9 mouse cellular contexts compared by ENCODE assay signal in genomic region chr6:129049596-129050251, GRCm38 (mm10). TPM values are rescaled to one million over a fixed set of nuclear protein-coding genes. Genes with fewer than 3 reads are reported as not detected.
DNase-seq lines count a peak whose midpoint lies in the region; ATAC-seq and TF ChIP-seq lines count a peak whose summit lies in the region.
"Had no signal": no experiment of that assay in that cellular context is flagged by ENCODE, and none has a peak within 500 bp of the region (broad histone marks: within the 10 kb centered on the region; RNA-seq: fewer than 3 reads in every experiment).

No protein-coding gene starts in this region.

- H3K9ac ChIP-seq in lung, embryonic 14.5 days, result no peak overlapping the region; the same call in 1 of the 2 replicates
- no peak overlapping the region for H3K9ac ChIP-seq in limb, embryonic 15.5 days
- peak overlapping the region; percentile 41; the same call in 1 of the 2 replicates for H3K9ac ChIP-seq in neural tube, embryonic 15.5 days (replicated peaks)

- peak overlapping the region; percentile 57 for H3K4me2 ChIP-seq in lung, embryonic 14.5 days
- H3K4me2 ChIP-seq in limb, embryonic 15.5 days, result peak overlapping the region; percentile 37; the same call in 1 of the 2 replicates
- H3K4me2 ChIP-seq in neural tube, embryonic 15.5 days, result peak overlapping the region; percentile 56

- DNase-seq in lung, embryonic 14.5 days, result peak; percentile 28
- no peak for DNase-seq in lung, postnatal 25 days (ENCODE audit: low spot score)
- DNase-seq in forebrain, embryonic 10.5 days (ENCODE audit: extremely low spot score, low spot score), result no peak
- no peak for DNase-seq in frontal cortex, adult 2 months (ENCODE audit: extremely low spot score in 1 of 2, low spot score in 1 of 2)
- DNase-seq in urinary bladder, postnatal 4 days (ENCODE audit: low spot score in 2 of 2), result no peak
- DNase-seq in thymus, postnatal 14 days, result no peak

- no peaks in the 10 kb centered on the region for H3K9me3 ChIP-seq in lung, embryonic 14.5 days (ENCODE audit: low read depth, low read length)
- no peaks in the 10 kb centered on the region for H3K9me3 ChIP-seq in forebrain, embryonic 10.5 days
- no peaks in the 10 kb centered on the region for H3K9me3 ChIP-seq in limb, embryonic 15.5 days
- H3K9me3 ChIP-seq in neural tube, embryonic 15.5 days (replicated peaks), result no peaks in the 10 kb centered on the region

- 13% methylated on average over 8 of the region's 8 CpGs for WGBS in lung, embryonic 14.5 days
- WGBS in forebrain, embryonic 10.5 days, result 2% methylated on average over 8 of the region's 8 CpGs
- WGBS in limb, embryonic 15.5 days, result 4% methylated on average over 8 of the region's 8 CpGs
- WGBS in neural tube, embryonic 15.5 days, result 2% methylated on average over 8 of the region's 8 CpGs

- no peaks in the 10 kb centered on the region for H3K36me3 ChIP-seq in lung, embryonic 14.5 days (ENCODE audit: insufficient read depth)
- no peaks in the 10 kb centered on the region for H3K36me3 ChIP-seq in forebrain, embryonic 10.5 days (replicated peaks)
- H3K36me3 ChIP-seq in limb, embryonic 15.5 days, result no peaks in the 10 kb centered on the region
- H3K36me3 ChIP-seq in neural tube, embryonic 15.5 days, result no peaks in the 10 kb centered on the region

- TF ChIP-seq CTCF in lung, embryonic 14.5 days (IDR thresholded peaks at IDR 0.05; ENCODE audit: low read depth), result no peak

- H3K4me3 ChIP-seq in lung, embryonic 14.5 days (ENCODE audit: low read depth, low read length), result peak overlapping the region; percentile 21
- peak overlapping the region; percentile 55 for H3K4me3 ChIP-seq in forebrain, embryonic 10.5 days
- H3K4me3 ChIP-seq in limb, embryonic 15.5 days, result peak overlapping the region; percentile 19; the same call in 1 of the 2 replicates
- H3K4me3 ChIP-seq in neural tube, embryonic 15.5 days (replicated peaks), result peak overlapping the region; percentile 37

- no peaks in the 10 kb centered on the region for H3K4me1 ChIP-seq in lung, embryonic 14.5 days (ENCODE audit: insufficient read depth)
- H3K4me1 ChIP-seq in forebrain, embryonic 10.5 days, result peaks cover 12% of the 10 kb centered on the region
- H3K4me1 ChIP-seq in limb, embryonic 15.5 days, result 0 out of 2 replicates have a peak, but pooled peaks cover 2% of the 10 kb centered on the region
- 0 out of 2 replicates have a peak, but pooled peaks cover 8% of the 10 kb centered on the region for H3K4me1 ChIP-seq in neural tube, embryonic 15.5 days

- no peak overlapping the region for H3K27ac ChIP-seq in lung, embryonic 14.5 days (ENCODE audit: low read depth)
- H3K27ac ChIP-seq in forebrain, embryonic 10.5 days, result peak overlapping the region; percentile 71
- H3K27ac ChIP-seq in limb, embryonic 15.5 days, result no peak overlapping the region
- H3K27ac ChIP-seq in neural tube, embryonic 15.5 days (replicated peaks), result no peak overlapping the region

- ATAC-seq in lung, embryonic 14.5 days (ENCODE audit: insufficient read depth), result peak; percentile 38; the same call in 1 of the 2 replicates
- ATAC-seq in limb, embryonic 15.5 days (ENCODE audit: insufficient number of reproducible peaks, low FRiP score, low TSS enrichment, low read depth), result no peak
- ATAC-seq in neural tube, embryonic 15.5 days (ENCODE audit: low FRiP score), result peak; percentile 72; the same call in 1 of the 2 replicates

- no peaks in the 10 kb centered on the region for H3K27me3 ChIP-seq in lung, embryonic 14.5 days (ENCODE audit: insufficient read depth, low read length)
- no peaks in the 10 kb centered on the region for H3K27me3 ChIP-seq in forebrain, embryonic 10.5 days (ENCODE audit: poor library complexity, severe bottlenecking)
- no peaks in the 10 kb centered on the region for H3K27me3 ChIP-seq in limb, embryonic 15.5 days
- H3K27me3 ChIP-seq in neural tube, embryonic 15.5 days (replicated peaks), result no peaks in the 10 kb centered on the region

RNA-seq across cellular contexts. Expression of gene Klrb1f, which starts 4.0 kb away (rescaled TPM):
- 0.21 and 0.47 TPM in 2 replicates for polyA plus RNA-seq in lung, embryonic 14.5 days (2014; fragmentation: Nextera tagmentation; extraction: Ambion mirVana)
- polyA plus RNA-seq in forebrain, embryonic 10.5 days (2016; fragmentation: Nextera tagmentation; extraction: Ambion mirVana), result 0.10 TPM in 1 of 2 replicates, not detected in the other
- 0.12 and 0.22 TPM in 2 replicates for polyA plus RNA-seq in limb, embryonic 15.5 days (2015; fragmentation: Nextera tagmentation; extraction: Ambion mirVana)
- polyA plus RNA-seq in neural tube, embryonic 15.5 days (2015; fragmentation: Nextera tagmentation; extraction: Ambion mirVana), result 0.58 and 0.78 TPM in 2 replicates
- 0.04 TPM in 1 of 2 replicates, not detected in the other for polyA plus RNA-seq in frontal cortex, adult 2 months (2012; rRNA removed)
- polyA plus RNA-seq: testis, adult 2 months had no signal

RNA-seq across cellular contexts. Expression of gene Clec2e, which starts 51.0 kb away (rescaled TPM):
- not detected in 2 replicates for polyA plus RNA-seq in lung, embryonic 14.5 days (2014; fragmentation: Nextera tagmentation; extraction: Ambion mirVana)
- not detected in 2 replicates for polyA plus RNA-seq in forebrain, embryonic 10.5 days (2016; fragmentation: Nextera tagmentation; extraction: Ambion mirVana)
- not detected in 2 replicates for polyA plus RNA-seq in limb, embryonic 15.5 days (2015; fragmentation: Nextera tagmentation; extraction: Ambion mirVana)
- 0.19 TPM in 1 of 2 replicates, not detected in the other for polyA plus RNA-seq in neural tube, embryonic 15.5 days (2015; fragmentation: Nextera tagmentation; extraction: Ambion mirVana)
- 0.06 and 0.08 TPM in 2 replicates for polyA plus RNA-seq in frontal cortex, adult 2 months (2012; rRNA removed)
- polyA plus RNA-seq: testis, adult 2 months had no signal
